Mouse (Mus musculus) ES-Bruce4 (cell line): ENCODE results near the gene Arhgap18. TPM values are rescaled to one million over a fixed set of nuclear protein-coding genes. Genes with fewer than 3 reads are reported as not detected.

Experiments used
- H3K27ac ChIP-seq: 2 replicates; pipeline ENCODE4 v1.5.1; 2012; ENCODE audit warnings: low read length, inconsistent platforms; ENCODE audit not compliant: insufficient read depth
- H3K27me3 ChIP-seq: 2 replicates; pipeline ENCODE4 v1.6.1; 2012; ENCODE audit warnings: mild to moderate bottlenecking, low read length, inconsistent platforms; ENCODE audit not compliant: control insufficient read depth, poor library complexity, insufficient read depth, severe bottlenecking
- H3K36me3 ChIP-seq: 2 replicates; pipeline ENCODE4 v1.6.1; 2012; ENCODE audit warnings: inconsistent platforms, mild to moderate bottlenecking, low read length, moderate library complexity; ENCODE audit not compliant: control insufficient read depth, poor library complexity, insufficient read depth, severe bottlenecking
- H3K4me1 ChIP-seq: one replicate; pipeline ENCODE4 v1.8.1; 2011; ENCODE audit warnings: low read length; ENCODE audit not compliant: control insufficient read depth, insufficient read depth
- H3K4me3 ChIP-seq: 2 replicates; pipeline ENCODE4 v1.5.1; 2011; ENCODE audit warnings: low read depth, mild to moderate bottlenecking, low read length
- H3K9ac ChIP-seq: 2 replicates; pipeline ENCODE4 v1.6.1; 2012; ENCODE audit warnings: low read depth, mild to moderate bottlenecking, inconsistent platforms; ENCODE audit not compliant: poor library complexity, severe bottlenecking
- H3K9me3 ChIP-seq: replicated peaks from 2 replicates; pipeline ENCODE4 v1.6.1; 2012; ENCODE audit warnings: mild to moderate bottlenecking, low read length, inconsistent platforms; ENCODE audit not compliant: control insufficient read depth, poor library complexity, insufficient read depth, severe bottlenecking
- CTCF ChIP-seq: IDR thresholded peaks from one replicate; pipeline ENCODE4 v1.8.1; 2011; ENCODE audit warnings: low read depth, low read length
- EP300 ChIP-seq: IDR thresholded peaks from 2 replicates; pipeline ENCODE4 v1.6.1; 2011; ENCODE audit warnings: low read depth, low read length; ENCODE audit not compliant: insufficient read depth
- POLR2A ChIP-seq: IDR thresholded peaks from one replicate; pipeline ENCODE4 v1.8.1; 2011; ENCODE audit warnings: low read length; ENCODE audit not compliant: insufficient read depth
- polyA plus RNA-seq: library from polyadenylated mRNA; stranded (reverse); fragments of >200 nt; gene quantifications from 2 replicates; pipeline ENCODE4 v1.2.4, GENCODE M21; 2011; ENCODE audit warnings: low read depth; ENCODE audit not compliant: missing spikeins, insufficient read depth, insufficient read length

Arhgap18 gene
- polyA plus RNA-seq, 1 experiment: 6.9 TPM

DNA sequence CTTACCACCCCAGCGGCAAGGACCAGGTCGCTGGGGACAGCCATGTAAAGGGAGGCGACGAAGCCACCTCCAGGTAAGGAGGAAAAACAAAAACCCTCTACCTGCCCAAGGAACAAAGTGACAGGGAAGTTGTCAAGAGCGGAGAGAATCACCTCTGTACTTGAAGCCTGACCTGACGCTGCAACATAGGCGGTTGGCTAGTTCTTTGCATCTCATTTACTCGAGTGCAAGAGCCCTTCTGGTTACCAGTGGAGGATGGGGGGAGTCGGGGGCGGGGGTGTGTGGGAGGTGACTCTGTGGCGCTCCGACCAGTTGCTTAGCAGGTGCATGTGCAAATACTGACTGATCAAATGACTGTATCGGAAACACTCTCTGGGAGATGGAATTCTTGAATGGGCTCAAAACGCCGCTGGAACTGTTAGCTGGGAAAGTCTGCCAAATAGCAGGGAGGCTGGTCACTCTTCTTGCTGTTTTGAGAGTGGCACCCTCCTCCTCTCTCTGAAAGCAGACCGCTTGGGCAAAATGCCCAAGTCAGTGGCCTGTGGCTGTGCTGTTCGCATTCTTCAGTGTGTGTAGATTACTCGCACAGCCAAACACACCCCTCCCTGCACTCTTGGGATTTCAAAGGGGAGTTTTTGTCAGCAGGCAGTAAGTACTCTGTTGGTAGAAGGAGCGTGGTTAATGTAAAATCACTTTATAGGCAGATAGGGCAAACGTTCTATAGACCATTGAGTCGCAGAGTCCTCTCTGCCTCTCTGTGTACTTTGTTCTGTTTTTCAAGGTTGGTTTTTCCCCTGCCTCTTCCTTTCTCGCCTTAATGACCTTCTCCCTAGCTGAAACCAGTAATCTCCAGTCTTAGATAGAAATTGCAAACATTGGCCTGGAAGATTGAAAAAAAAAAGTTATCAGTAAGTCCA lies 19.7 kb downstream of the Arhgap18 start:
- no peak overlapping the region for H3K9ac ChIP-seq
- H3K27me3 ChIP-seq: no peaks in the 10 kb centered on the region
- H3K27ac ChIP-seq: no peak overlapping the region
- no peak for TF ChIP-seq CTCF
- no peak for TF ChIP-seq EP300
- TF ChIP-seq POLR2A: no peak
- no peaks in the 10 kb centered on the region for H3K36me3 ChIP-seq
- no peaks in the 10 kb centered on the region for H3K4me1 ChIP-seq
- peak overlapping the region; percentile 52 for H3K4me3 ChIP-seq
- H3K9me3 ChIP-seq: no peaks in the 10 kb centered on the region

GRCm38 (mm10) chr10:26773541-26773940 lies 20.3 kb downstream of the Arhgap18 start:
- TF ChIP-seq POLR2A (no peak), CTCF (no peak), EP300 (no peak)
- H3K4me3 ChIP-seq: no peak overlapping the region

DNA sequence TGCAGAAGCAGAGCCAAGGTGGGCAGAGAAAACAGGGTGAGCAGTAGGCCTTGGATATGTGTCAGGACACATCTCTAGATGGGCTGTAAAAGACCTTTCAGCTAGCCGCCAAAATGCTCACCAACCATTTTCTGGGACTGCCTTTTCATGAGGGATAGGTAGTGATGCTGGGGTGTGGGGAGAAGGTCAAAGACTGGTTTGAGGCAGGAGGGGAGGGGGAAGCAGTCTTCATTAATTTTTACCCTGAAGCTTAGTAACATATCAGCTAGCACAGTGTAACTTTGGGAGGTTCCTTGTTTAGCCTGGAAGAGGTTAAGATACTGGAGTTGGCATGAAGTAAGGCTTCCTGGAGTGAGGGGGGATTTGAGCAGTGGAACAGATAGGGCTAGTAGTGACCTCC lies 21.0 kb downstream of the Arhgap18 start:
- Histone ChIP-seq H3K27ac (no peak overlapping the region), H3K4me3 (no peak overlapping the region), H3K27me3 (no peaks in the 10 kb centered on the region), H3K36me3 (no peaks in the 10 kb centered on the region), H3K9ac (no peak overlapping the region), H3K9me3 (no peaks in the 10 kb centered on the region), H3K4me1 (no peaks in the 10 kb centered on the region)
- TF ChIP-seq EP300: no peak
- TF ChIP-seq POLR2A: no peak
- no peak for TF ChIP-seq CTCF

More at GRCm38 (mm10) chr10:26773541-26773940, 20.3 kb downstream of the Arhgap18 start:
- Histone ChIP-seq H3K36me3 (no peaks in the 10 kb centered on the region), H3K4me1 (no peaks in the 10 kb centered on the region), H3K27ac (no peak overlapping the region), H3K27me3 (no peaks in the 10 kb centered on the region), H3K9ac (no peak overlapping the region), H3K9me3 (no peaks in the 10 kb centered on the region)

- Histone ChIP-seq H3K36me3 (no peaks in the 10 kb centered on the region), H3K4me3 (no peak overlapping the region), H3K9ac (no peak overlapping the region), H3K4me1 (no peaks in the 10 kb centered on the region), H3K9me3 (no peaks in the 10 kb centered on the region), H3K27me3 (no peaks in the 10 kb centered on the region), H3K27ac (no peak overlapping the region)
- TF ChIP-seq EP300 (no peak), CTCF (no peak), POLR2A (no peak)
Observed at GRCm38 (mm10) chr10:26776443-26776842, 23.2 kb downstream of the Arhgap18 start.

- no peaks in the 10 kb centered on the region for H3K9me3 ChIP-seq
- no peak overlapping the region for H3K27ac ChIP-seq
- no peaks in the 10 kb centered on the region for H3K27me3 ChIP-seq
- H3K4me3 ChIP-seq: no peak overlapping the region
- TF ChIP-seq CTCF: no peak
- TF ChIP-seq EP300: no peak
- TF ChIP-seq POLR2A: no peak
- H3K36me3 ChIP-seq: no peaks in the 10 kb centered on the region
- no peak overlapping the region for H3K9ac ChIP-seq
- no peaks in the 10 kb centered on the region for H3K4me1 ChIP-seq
Observed at GRCm38 (mm10) chr10:26780581-26780980, 27.4 kb downstream of the Arhgap18 start.

GRCm38 (mm10) chr10:26789680-26790079 lies 36.5 kb downstream of the Arhgap18 start:
- Histone ChIP-seq H3K9me3 (no peaks in the 10 kb centered on the region), H3K9ac (no peak overlapping the region), H3K27me3 (no peaks in the 10 kb centered on the region), H3K27ac (no peak overlapping the region), H3K4me3 (no peak overlapping the region), H3K4me1 (no peaks in the 10 kb centered on the region), H3K36me3 (no peaks in the 10 kb centered on the region)
- no peak for TF ChIP-seq CTCF
- TF ChIP-seq EP300: no peak
- no peak for TF ChIP-seq POLR2A
